Mouse (Mus musculus): ENCODE results near the gene Nwd1.
A peak's percentile ranks its signal among the peaks of the same experiment; 100 is the strongest.
"Not testable (repeated sequence)": the region's sequence is repeated elsewhere in the genome, so short reads cannot be mapped to it uniquely, and the experiment has no call there.

Nwd1 gene

GRCm38 (mm10) chr8:72646060-72646767 is at the start of gene Nwd1:
TSS of gene Nwd1 (plus strand) at chr8:72646711.
- peak; percentile 92 for DNase-seq (ENCODE audit: low read depth)

- no peak for DNase-seq (ENCODE audit: low read depth)
Observed at GRCm38 (mm10) chr8:72642885-72643284, 3.6 kb upstream of the Nwd1 start.

- DNase-seq (ENCODE audit: low read depth): peak; percentile 41
Observed at GRCm38 (mm10) chr8:72644601-72645000, 1.9 kb upstream of the Nwd1 start.

GRCm38 (mm10) chr8:72646768-72647143 is 245 bp downstream of the Nwd1 start:
- DNase-seq (ENCODE audit: low read depth): no peak

GRCm38 (mm10) chr8:72650697-72651096 is 4.2 kb downstream of the Nwd1 start:
- no peak for DNase-seq (ENCODE audit: low read depth)

- peak; percentile 61 for DNase-seq (ENCODE audit: low read depth)
Observed at GRCm38 (mm10) chr8:72654565-72655521, 8.3 kb downstream of the Nwd1 start.

- no peak for DNase-seq (ENCODE audit: low read depth)
Observed at GRCm38 (mm10) chr8:72655522-72655912, 9.0 kb downstream of the Nwd1 start.

- peak; percentile 20 for DNase-seq (ENCODE audit: low read depth)
Observed at GRCm38 (mm10) chr8:72659967-72660366, 13.5 kb downstream of the Nwd1 start.

GRCm38 (mm10) chr8:72664107-72664652 is 17.7 kb downstream of the Nwd1 start:
- peak; percentile 40 for DNase-seq (ENCODE audit: low read depth)

GRCm38 (mm10) chr8:72664757-72665156 is 18.2 kb downstream of the Nwd1 start:
- peak; percentile 32 for DNase-seq (ENCODE audit: low read depth)

- DNase-seq (ENCODE audit: low read depth): no peak
Observed at GRCm38 (mm10) chr8:72665405-72665804, 18.9 kb downstream of the Nwd1 start.

GRCm38 (mm10) chr8:72668925-72669324 is 22.4 kb downstream of the Nwd1 start:
- no peak for DNase-seq (ENCODE audit: low read depth)

- DNase-seq (ENCODE audit: low read depth): no peak
Observed at GRCm38 (mm10) chr8:72672802-72673201, 26.3 kb downstream of the Nwd1 start.

GRCm38 (mm10) chr8:72674184-72674583 is 27.7 kb downstream of the Nwd1 start:
- DNase-seq (ENCODE audit: low read depth): no peak

GRCm38 (mm10) chr8:72676436-72676835 is 29.9 kb downstream of the Nwd1 start:
- no peak for DNase-seq (ENCODE audit: low read depth)

GRCm38 (mm10) chr8:72676844-72677243 is 30.3 kb downstream of the Nwd1 start:
- DNase-seq (ENCODE audit: low read depth): not testable (repeated sequence)

GRCm38 (mm10) chr8:72677331-72677730 is 30.8 kb downstream of the Nwd1 start:
- DNase-seq (ENCODE audit: low read depth): no peak

GRCm38 (mm10) chr8:72680133-72680532 is 33.6 kb downstream of the Nwd1 start:
- DNase-seq (ENCODE audit: low read depth): peak; percentile 86

- DNase-seq (ENCODE audit: low read depth): peak; percentile 24
Observed at GRCm38 (mm10) chr8:72682051-72682687, 35.7 kb downstream of the Nwd1 start.

GRCm38 (mm10) chr8:72683010-72683521 is 36.6 kb downstream of the Nwd1 start:
- DNase-seq (ENCODE audit: low read depth): peak; percentile 35

- DNase-seq (ENCODE audit: low read depth): not testable (repeated sequence)
Observed at GRCm38 (mm10) chr8:72683572-72684099, 37.1 kb downstream of the Nwd1 start.

Data from NIH3T3 (cell line).